Mouse (Mus musculus) hindbrain, embryonic 14.5 days (tissue): ENCODE measurements around the gene Sbno1. TPM values are rescaled to one million over a fixed set of nuclear protein-coding genes. Genes with fewer than 3 reads are reported as not detected.
"Not testable (repeated sequence)": the region's sequence is repeated elsewhere in the genome, so short reads cannot be mapped to it uniquely, and the experiment has no call there.

Source experiments
- ATAC-seq: fragments of 200-750 bp; cut with Nextera tagmentation; 2 replicates; pipeline ENCODE4 v1.8.0; 2017; ENCODE audit warnings: moderate number of reproducible peaks, mild to moderate bottlenecking, moderate TSS enrichment, moderate library complexity; ENCODE audit not compliant: low FRiP score
- DNase-seq: peaks from one replicate; pipeline ENCODE4 v3.0.0-alpha.2; 2015; ENCODE audit warnings: low spot score
- H3K27ac ChIP-seq: fragments of 300-500 bp; sonication (generic); 2 replicates; pipeline ENCODE4 v1.5.1; 2014; ENCODE audit warnings: mild to moderate bottlenecking, moderate library complexity
- H3K27me3 ChIP-seq: fragments of 300-500 bp; sonication (generic); 2 replicates; pipeline ENCODE4 v1.6.1; 2014; ENCODE audit warnings: mild to moderate bottlenecking, low read length, mixed read lengths; ENCODE audit not compliant: control insufficient read depth, insufficient read depth
- H3K36me3 ChIP-seq: fragments of 300-500 bp; sonication (generic); replicated peaks from 2 replicates; pipeline ENCODE4 v1.6.1; 2014; ENCODE audit not compliant: control insufficient read depth, insufficient read depth
- H3K4me1 ChIP-seq: fragments of 300-500 bp; sonication (generic); replicated peaks from 2 replicates; pipeline ENCODE4 v1.6.1; 2014; ENCODE audit warnings: antibody characterized with exemption, low read length, mixed read lengths; ENCODE audit not compliant: control insufficient read depth, insufficient read depth
- H3K4me2 ChIP-seq: fragments of 300-500 bp; sonication (generic); replicated peaks from 2 replicates; pipeline ENCODE4 v1.6.1; 2014; ENCODE audit warnings: mild to moderate bottlenecking, moderate library complexity
- H3K4me3 ChIP-seq: fragments of 300-500 bp; sonication (generic); replicated peaks from 2 replicates; pipeline ENCODE4 v1.5.1; 2014; ENCODE audit warnings: mild to moderate bottlenecking, low read length
- H3K9ac ChIP-seq: fragments of 300-500 bp; sonication (generic); 2 replicates; pipeline ENCODE4 v1.6.1; 2014
- H3K9me3 ChIP-seq: fragments of 300-500 bp; sonication (generic); 2 replicates; pipeline ENCODE4 v1.6.1; 2016; ENCODE audit warnings: low read length; ENCODE audit not compliant: control insufficient read depth
- WGBS: fragments of 180-500 bp; shearing (Covaris S2); extraction: QIAGEN DNeasy Blood & Tissue Kit; methylation state at CpG from one replicate; pipeline ENCODE4 v1.1.7; 2014; 5-methylcytosine and 5-hydroxymethylcytosine counted together
- polyA plus RNA-seq: library from polyadenylated mRNA; unstranded; fragments of >200 nt; fragmentation: Nextera tagmentation; extraction: Ambion mirVana; gene quantifications from 2 replicates; pipeline ENCODE4 v1.2.1, GENCODE M21; 2014

The Sbno1 gene
- polyA plus RNA-seq, 1 experiment from 2014 or later, result 87.6 TPM

- DNase-seq (peak; percentile 77), ATAC-seq (peak; percentile 90)
- Histone ChIP-seq H3K27me3 (no peaks in the 10 kb centered on the region), H3K9ac (peak overlapping the region; percentile 97), H3K4me1 (peaks cover 26% of the 10 kb centered on the region), H3K27ac (peak overlapping the region; percentile 93), H3K9me3 (no peaks in the 10 kb centered on the region), H3K4me3 (peak overlapping the region; percentile 89), H3K36me3 (peaks cover 18% of the 10 kb centered on the region), H3K4me2 (peak overlapping the region; percentile 81)
- 2% methylated on average over 28 of the region's 30 CpGs for WGBS
Observed at GRCm38 (mm10) chr5:124352141-124352920, 73.5 kb downstream of the Sbno1 start.

GRCm38 (mm10) chr5:124351604-124352003 is 74.2 kb downstream of the Sbno1 start:
- Histone ChIP-seq H3K9ac (peak overlapping the region; percentile 97), H3K9me3 (no peaks in the 10 kb centered on the region), H3K4me2 (peak overlapping the region; percentile 81), H3K4me3 (peak overlapping the region; percentile 89), H3K27me3 (no peaks in the 10 kb centered on the region), H3K36me3 (peaks cover 24% of the 10 kb centered on the region), H3K27ac (peak overlapping the region; percentile 93), H3K4me1 (peaks cover 26% of the 10 kb centered on the region)
- DNase-seq, result no peak
- 25% methylated on average over 3 of the region's 3 CpGs for WGBS
- no peak for ATAC-seq

- H3K27me3 ChIP-seq, result no peaks in the 10 kb centered on the region
- peak; percentile 69 for ATAC-seq
- DNase-seq, result peak; percentile 76
Observed at GRCm38 (mm10) chr5:124351111-124351560, 74.7 kb downstream of the Sbno1 start.

GRCm38 (mm10) chr5:124350350-124350749 is 75.5 kb downstream of the Sbno1 start:
- 72% methylated on average over 2 of the region's 2 CpGs for WGBS
- H3K27me3 ChIP-seq, result no peaks in the 10 kb centered on the region
- peaks cover 32% of the 10 kb centered on the region for H3K36me3 ChIP-seq
- DNase-seq (no peak), ATAC-seq (no peak)
- H3K4me3 ChIP-seq, result peak overlapping the region; percentile 89
- peak overlapping the region; percentile 81 for H3K4me2 ChIP-seq
- H3K4me1 ChIP-seq, result peaks cover 23% of the 10 kb centered on the region
- no peaks in the 10 kb centered on the region for H3K9me3 ChIP-seq
- H3K27ac ChIP-seq, result peak overlapping the region; percentile 93
- peak overlapping the region; percentile 97 for H3K9ac ChIP-seq

More at GRCm38 (mm10) chr5:124351111-124351560, 74.7 kb downstream of the Sbno1 start:
- peaks cover 29% of the 10 kb centered on the region for H3K36me3 ChIP-seq
- peak overlapping the region; percentile 93 for H3K27ac ChIP-seq
- H3K4me3 ChIP-seq, result peak overlapping the region; percentile 89
- 11% methylated on average over 7 of the region's 7 CpGs for WGBS
- H3K9ac ChIP-seq, result peak overlapping the region; percentile 97
- peak overlapping the region; percentile 81 for H3K4me2 ChIP-seq
- H3K4me1 ChIP-seq, result peaks cover 26% of the 10 kb centered on the region
- no peaks in the 10 kb centered on the region for H3K9me3 ChIP-seq

GRCm38 (mm10) chr5:124349196-124349595 is 76.6 kb downstream of the Sbno1 start:
- Histone ChIP-seq H3K4me2 (peak overlapping the region; percentile 81; the same call in 1 of the 2 replicates), H3K36me3 (peaks cover 40% of the 10 kb centered on the region), H3K4me1 (peaks cover 20% of the 10 kb centered on the region), H3K9me3 (no peaks in the 10 kb centered on the region), H3K27ac (peak overlapping the region; percentile 93; the same call in 1 of the 2 replicates), H3K27me3 (no peaks in the 10 kb centered on the region), H3K9ac (no peak overlapping the region), H3K4me3 (no peak overlapping the region)
- ATAC-seq (no peak), DNase-seq (no peak)
- 80% methylated on average over 17 of the region's 17 CpGs for WGBS

GRCm38 (mm10) chr5:124342897-124343296 is 82.9 kb downstream of the Sbno1 start:
- 0 out of 2 replicates have a peak, but pooled peaks cover 5% of the 10 kb centered on the region for H3K4me1 ChIP-seq
- no peak overlapping the region for H3K9ac ChIP-seq
- H3K27me3 ChIP-seq, result no peaks in the 10 kb centered on the region
- ATAC-seq (no peak), DNase-seq (no peak)
- H3K27ac ChIP-seq, result no peak overlapping the region
- no peak overlapping the region for H3K4me2 ChIP-seq
- 78% methylated on average over 8 of the region's 8 CpGs for WGBS
- no peak overlapping the region for H3K4me3 ChIP-seq
- H3K36me3 ChIP-seq, result peaks cover 33% of the 10 kb centered on the region
- no peaks in the 10 kb centered on the region for H3K9me3 ChIP-seq

GRCm38 (mm10) chr5:124341753-124342339 is 84.0 kb downstream of the Sbno1 start:
- not testable (repeated sequence) for H3K9me3 ChIP-seq, H3K9ac ChIP-seq, DNase-seq, ATAC-seq, H3K27ac ChIP-seq, H3K4me3 ChIP-seq, H3K27me3 ChIP-seq, H3K4me1 ChIP-seq, H3K4me2 ChIP-seq
- 68% methylated on average over 6 of the region's 6 CpGs for WGBS
- H3K36me3 ChIP-seq, result peaks cover 29% of the 10 kb centered on the region

GRCm38 (mm10) chr5:124338791-124339190 is 87.0 kb downstream of the Sbno1 start:
- Histone ChIP-seq H3K4me2 (no peak overlapping the region), H3K36me3 (peaks cover 7% of the 10 kb centered on the region; the same call in 1 of the 2 replicates), H3K4me1 (peaks cover 5% of the 10 kb centered on the region; the same call in 1 of the 2 replicates), H3K9ac (no peak overlapping the region), H3K27ac (no peak overlapping the region), H3K4me3 (no peak overlapping the region), H3K9me3 (no peaks in the 10 kb centered on the region), H3K27me3 (no peaks in the 10 kb centered on the region)
- no peak for ATAC-seq
- WGBS, result 89% methylated on average over 8 of the region's 8 CpGs
- no peak for DNase-seq

- Histone ChIP-seq H3K9me3 (no peaks in the 10 kb centered on the region), H3K4me2 (no peak overlapping the region), H3K36me3 (peaks cover 1% of the 10 kb centered on the region; the same call in 1 of the 2 replicates), H3K4me3 (no peak overlapping the region), H3K27ac (peak overlapping the region; percentile 52), H3K9ac (no peak overlapping the region), H3K27me3 (no peaks in the 10 kb centered on the region), H3K4me1 (peaks cover 5% of the 10 kb centered on the region; the same call in 1 of the 2 replicates)
- 31% methylated on average over 9 of the region's 9 CpGs for WGBS
- no peak for ATAC-seq
- DNase-seq, result peak; percentile 49
Observed at GRCm38 (mm10) chr5:124337909-124338308, 87.9 kb downstream of the Sbno1 start.
